Mouse (Mus musculus): ENCODE results near the gene Col6a2.

Gene Col6a2

GRCm38 (mm10) chr10:76548218-76548617 is 75.2 kb downstream of the Col6a2 start:
- no peak for DNase-seq (ENCODE audit: low spot score)

GRCm38 (mm10) chr10:76546566-76546965 is 76.9 kb downstream of the Col6a2 start:
- DNase-seq (ENCODE audit: low spot score) = no peak

Data from ovary, postnatal 10 days (tissue).